Mouse (Mus musculus): ENCODE results near the gene Heg1.

Gene Heg1

DNA sequence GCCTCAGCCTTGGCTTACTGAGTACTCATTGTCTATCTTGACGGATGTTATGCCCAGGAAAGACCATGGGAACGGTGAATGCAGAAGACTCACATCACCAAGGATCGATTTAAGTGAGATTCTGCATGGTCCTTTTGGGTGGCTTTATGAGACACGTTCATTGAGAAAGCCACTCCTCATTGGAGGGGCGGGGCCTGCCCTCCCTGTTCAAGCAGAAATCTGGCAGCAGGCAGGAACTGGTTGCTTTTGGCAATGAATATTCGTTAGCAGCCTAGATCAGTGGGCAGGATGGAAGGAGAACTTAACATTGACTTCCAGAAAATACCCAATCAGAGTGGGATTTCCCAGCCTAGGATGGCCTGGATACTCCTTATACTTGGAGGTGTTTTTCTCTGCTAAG is 56.2 kb downstream of the Heg1 start:
- in situ Hi-C loops (cut with MboI, MseI), result no loop called here

DNA sequence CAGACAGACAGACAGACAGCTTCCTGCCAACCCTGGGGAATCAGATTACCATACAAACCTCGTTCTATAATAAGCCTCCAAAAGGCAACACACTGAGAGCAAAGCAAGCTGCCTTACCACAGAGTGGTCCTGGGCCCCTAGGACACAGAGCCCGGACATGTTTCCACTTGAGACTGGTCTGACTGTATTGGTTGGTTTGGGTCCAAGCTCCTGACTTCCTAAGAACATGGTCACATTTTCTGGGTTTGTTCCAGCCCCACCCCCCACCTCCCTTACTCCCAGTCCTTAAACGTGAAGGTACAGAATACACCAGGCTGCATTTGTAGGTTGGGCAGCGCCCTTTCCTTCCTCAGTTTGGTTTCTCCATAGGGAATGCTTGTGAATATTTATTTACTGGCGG is 57.6 kb downstream of the Heg1 start:
- in situ Hi-C loops (cut with MboI, MseI), result no loop called here

DNA sequence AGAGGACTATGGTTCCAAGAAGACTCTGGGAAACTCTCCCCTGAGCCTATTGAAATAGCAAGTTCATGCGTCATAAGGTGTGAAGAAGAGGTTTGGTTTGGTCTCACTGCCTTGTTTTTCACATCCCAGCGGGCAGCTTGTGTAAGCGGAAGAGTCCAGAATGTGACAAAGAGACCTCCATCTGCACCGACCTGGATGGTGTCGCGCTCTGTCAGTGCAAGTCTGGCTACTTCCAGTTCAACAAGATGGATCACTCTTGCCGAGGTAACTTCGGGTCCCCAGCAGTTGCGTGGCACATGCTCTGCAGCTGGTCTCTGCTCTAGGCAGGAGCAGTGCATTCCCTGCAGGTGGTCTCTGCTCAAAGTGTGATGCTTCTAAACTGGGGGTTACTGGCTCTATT is 58.1 kb downstream of the Heg1 start:
- in situ Hi-C loops (cut with MboI, MseI), result no loop called here

DNA sequence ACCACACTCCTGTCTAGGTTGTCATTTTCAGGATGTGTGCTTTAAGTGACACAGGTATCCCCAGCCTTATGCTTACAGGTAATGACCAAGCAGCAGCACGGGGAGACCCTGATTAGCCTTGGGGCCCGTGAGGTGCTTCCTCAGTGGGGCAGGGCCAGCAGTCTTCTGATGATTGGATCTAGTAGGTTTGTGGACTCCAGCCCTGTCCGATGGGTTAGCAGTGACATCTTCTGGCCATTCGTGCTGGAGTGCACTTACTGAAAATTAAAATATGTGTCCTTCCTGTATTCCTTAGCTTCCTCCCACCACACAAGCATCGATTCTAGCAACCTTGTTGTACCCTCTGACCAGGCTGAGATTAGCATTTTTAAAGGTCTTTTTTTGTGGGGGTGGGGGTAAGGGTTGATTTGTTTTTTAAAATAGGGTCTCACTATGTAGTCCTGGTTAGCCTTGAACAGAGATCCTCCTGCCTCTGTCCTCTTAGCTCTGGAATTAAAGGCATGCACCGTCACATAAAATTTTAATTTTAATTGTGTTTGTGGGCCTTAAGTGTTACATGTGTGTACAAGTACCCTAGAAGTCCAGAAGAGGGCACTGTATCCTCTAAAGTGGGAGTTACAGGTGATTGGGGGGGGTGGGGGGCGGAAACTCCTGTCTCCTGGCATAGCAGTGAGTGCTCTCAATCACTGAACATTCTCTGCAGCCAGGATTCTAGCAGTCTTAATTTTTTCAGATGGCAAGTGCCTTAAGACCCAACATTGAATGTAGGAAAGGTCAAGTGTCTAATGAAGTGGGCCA is 60.7 kb downstream of the Heg1 start:
- in situ Hi-C loops (cut with MboI, MseI), result no loop called here

GRCm38 (mm10) chr16:33745457-33745856 is 61.3 kb downstream of the Heg1 start:
- in situ Hi-C loops (cut with MboI, MseI), result no loop called here

- in situ Hi-C loops (cut with MboI, MseI), result no loop called here
These were observed 62.0 kb downstream of the Heg1 start for GRCm38 (mm10) chr16:33746074-33746676.

GRCm38 (mm10) chr16:33747346-33747954 is 63.3 kb downstream of the Heg1 start:
- in situ Hi-C loops (cut with MboI, MseI), result no loop called here

DNA sequence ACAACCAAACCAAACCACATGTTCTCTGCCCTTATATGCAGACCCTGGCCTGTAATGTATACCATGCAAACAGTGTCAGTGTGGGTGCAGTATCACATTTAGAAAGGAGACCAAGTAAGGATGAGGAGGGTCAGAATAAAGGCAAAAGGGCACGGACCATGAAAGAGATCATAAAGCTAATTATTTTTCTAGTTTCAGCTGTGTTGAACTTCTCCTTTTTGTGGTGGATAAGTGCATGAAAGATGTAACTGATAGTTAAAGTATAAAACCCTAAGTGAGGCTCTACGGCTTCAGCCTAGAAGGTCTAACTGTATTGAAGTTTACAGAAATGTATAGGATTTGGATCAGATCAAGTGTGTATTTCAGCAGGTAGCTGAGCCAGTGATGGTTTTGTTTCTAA is 63.8 kb downstream of the Heg1 start:
- in situ Hi-C loops (cut with MboI, MseI), result no loop called here

DNA sequence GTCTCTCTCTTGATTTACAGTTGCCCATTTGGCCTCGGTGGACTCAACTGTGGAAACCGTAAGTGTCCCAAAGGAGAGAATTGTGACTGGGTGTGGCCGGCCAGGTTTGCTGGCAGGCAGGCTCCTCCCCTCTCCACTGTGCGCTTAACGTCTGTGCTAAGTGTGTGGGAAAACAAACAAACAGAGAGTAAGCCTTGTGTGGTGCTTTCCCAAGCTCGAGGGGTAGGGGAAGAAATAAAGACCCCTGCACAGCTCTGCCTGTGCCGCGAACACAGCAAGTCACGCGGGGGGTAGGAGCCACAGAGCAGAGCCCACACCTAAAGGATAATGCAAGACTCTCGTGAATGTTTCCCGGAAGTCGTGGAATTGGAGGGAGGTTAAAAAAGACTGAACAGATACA is 67.0 kb downstream of the Heg1 start:
- in situ Hi-C loops (cut with MboI, MseI), result no loop called here

- in situ Hi-C loops (cut with MboI, MseI), result no loop called here
These were observed 67.4 kb downstream of the Heg1 start for GRCm38 (mm10) chr16:33751590-33751989.

GRCm38 (mm10) chr16:33752904-33753578 is 68.9 kb downstream of the Heg1 start:
- in situ Hi-C loops (cut with MboI, MseI), result no loop called here

GRCm38 (mm10) chr16:33755293-33755692 is 71.1 kb downstream of the Heg1 start:
- in situ Hi-C loops (cut with MboI, MseI), result no loop called here

- in situ Hi-C loops (cut with MboI, MseI), result no loop called here
These were observed 71.8 kb downstream of the Heg1 start for GRCm38 (mm10) chr16:33755961-33756360.

- in situ Hi-C loops (cut with MboI, MseI), result no loop called here
These were observed 72.2 kb downstream of the Heg1 start for GRCm38 (mm10) chr16:33756396-33756795.

DNA sequence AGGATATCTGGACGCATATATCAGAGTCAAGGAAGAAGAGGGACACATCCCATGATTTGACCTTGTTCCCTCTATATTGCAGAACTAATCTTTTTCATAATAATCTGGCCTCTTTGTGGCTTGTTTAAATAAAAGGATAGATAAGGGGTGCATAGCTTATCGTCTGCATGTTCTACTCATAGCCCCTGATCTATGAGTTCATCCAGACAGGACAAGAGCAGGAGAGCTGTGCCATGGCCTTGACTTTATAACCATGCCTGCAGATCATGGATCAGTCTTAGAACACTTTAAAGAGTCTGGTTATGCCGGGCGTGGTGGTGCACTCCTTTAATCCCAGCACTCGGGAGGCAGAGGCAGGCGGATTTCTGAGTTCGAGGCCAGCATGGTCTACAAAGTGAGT is 75.0 kb downstream of the Heg1 start:
- in situ Hi-C loops (cut with MboI, MseI), result no loop called here

DNA sequence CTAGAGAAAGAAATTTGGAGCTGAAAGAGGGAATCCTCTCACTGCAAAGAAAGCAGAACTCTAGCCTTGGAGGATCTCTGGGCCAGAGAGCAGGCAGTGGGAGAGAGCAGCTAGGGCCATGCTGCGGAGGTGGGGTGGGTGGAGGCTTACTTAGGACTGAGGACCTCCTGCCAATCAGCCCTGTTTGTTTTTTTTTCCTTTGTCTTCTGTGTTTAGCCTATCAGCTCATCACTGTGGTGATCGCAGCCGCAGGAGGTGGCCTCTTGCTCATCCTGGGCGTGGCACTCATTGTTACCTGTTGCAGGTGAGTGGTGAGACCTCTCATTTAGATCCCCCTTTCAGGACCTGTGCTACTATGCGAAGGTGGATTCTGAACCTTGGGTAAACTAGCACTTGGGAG is 76.4 kb downstream of the Heg1 start:
- in situ Hi-C loops (cut with MboI, MseI), result no loop called here

- in situ Hi-C loops (cut with MboI, MseI), result no loop called here
These were observed 76.8 kb downstream of the Heg1 start for GRCm38 (mm10) chr16:33760996-33761395.

GRCm38 (mm10) chr16:33764501-33765193 is 80.5 kb downstream of the Heg1 start:
- in situ Hi-C loops (cut with MboI, MseI), result no loop called here

GRCm38 (mm10) chr16:33765477-33765876 is 81.3 kb downstream of the Heg1 start:
- in situ Hi-C loops (cut with MboI, MseI), result no loop called here

DNA sequence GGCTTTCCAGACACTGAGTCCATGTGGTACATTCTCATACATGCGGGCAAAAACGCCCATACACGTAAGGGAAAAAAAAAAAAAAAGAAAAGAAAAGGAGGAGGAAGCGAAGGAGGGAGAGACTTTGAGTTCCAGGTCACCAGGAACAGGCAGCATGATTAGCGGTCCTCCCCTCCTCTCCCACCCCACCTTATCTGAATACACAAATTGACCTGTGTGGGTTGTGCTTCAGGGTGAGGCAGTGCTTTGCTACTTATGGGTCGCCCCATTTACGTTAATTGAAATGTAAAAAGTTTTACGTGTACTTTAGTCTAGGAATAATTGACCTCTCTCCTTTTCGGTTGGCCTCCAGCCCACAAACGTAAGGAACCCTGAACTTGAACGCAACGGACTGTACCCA is 82.1 kb downstream of the Heg1 start:
- in situ Hi-C loops (cut with MboI, MseI), result no loop called here

DNA sequence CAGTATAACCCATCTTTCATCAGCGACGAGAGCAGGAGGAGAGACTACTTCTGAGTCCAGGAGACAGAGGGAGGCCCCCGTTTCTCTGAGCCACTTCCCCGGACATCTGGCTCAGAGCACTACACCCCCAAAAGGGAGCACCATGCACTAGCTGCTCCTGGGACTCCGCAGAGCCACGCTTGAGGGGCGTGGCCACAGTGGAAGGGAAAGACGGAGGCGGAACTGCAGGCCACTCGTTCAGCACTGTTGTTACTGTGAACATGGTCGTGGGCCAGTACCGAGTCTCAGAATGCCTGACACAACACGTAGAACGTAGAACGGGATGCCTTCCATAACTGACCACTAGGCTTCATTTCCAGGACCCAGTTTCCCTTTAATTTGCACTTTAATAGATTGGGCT is 82.6 kb downstream of the Heg1 start:
- in situ Hi-C loops (cut with MboI, MseI), result no loop called here
